Mouse (Mus musculus): ENCODE results near the gene Lexm. TPM values are rescaled to one million over a fixed set of nuclear protein-coding genes. Genes with fewer than 3 reads are reported as not detected.

Lexm gene
- total and polyA plus RNA-seq, 3 experiments, result not detected

GRCm38 (mm10) chr4:106614180-106614797 is 2.8 kb downstream of the Lexm start:
- 50% methylated on average over 7 of the region's 7 CpGs for WGBS
- Histone ChIP-seq H3K4me3 (no peak overlapping the region), H3K27me3 (ENCODE audit: control insufficient read depth, insufficient read depth, low read length) (no peaks in the 10 kb centered on the region), H3K79me2 (replicated peaks; ENCODE audit: control insufficient read depth, insufficient read depth, low read length) (no peaks in the 10 kb centered on the region), H3K36me3 (ENCODE audit: control insufficient read depth, insufficient read depth, low read length) (no peaks in the 10 kb centered on the region), H3K27ac (no peak overlapping the region), H3K9ac (ENCODE audit: low read depth, low read length) (no peak overlapping the region), H3K4me1 (ENCODE audit: control insufficient read depth, insufficient read depth, low read length) (no peaks in the 10 kb centered on the region)
- intact Hi-C loops (cut with DNase I), result loop anchor here (1.0 kb wide), 1 partner anchor 94 kb away; no protein-coding TSS in a partner anchor
- DNase-seq, result peak; percentile 36 to 58
- TF ChIP-seq POLR2A (IDR thresholded peaks at IDR 0.05; ENCODE audit: insufficient read depth, low read depth, low read length) (no peak), CTCF (IDR thresholded peaks at IDR 0.05) (peak; percentile 92)

- DNase-seq, result no peak
- no peaks in the 10 kb centered on the region for H3K27me3 ChIP-seq (ENCODE audit: control insufficient read depth, insufficient read depth, low read length)
- no peaks in the 10 kb centered on the region for H3K4me1 ChIP-seq (ENCODE audit: control insufficient read depth, insufficient read depth, low read length)
- H3K36me3 ChIP-seq (ENCODE audit: control insufficient read depth, insufficient read depth, low read length), result no peaks in the 10 kb centered on the region
- no peak overlapping the region for H3K27ac ChIP-seq
- no peak overlapping the region for H3K9ac ChIP-seq (ENCODE audit: low read depth, low read length)
- 56% methylated on average over 3 of the region's 3 CpGs for WGBS
- no peaks in the 10 kb centered on the region for H3K79me2 ChIP-seq (replicated peaks; ENCODE audit: control insufficient read depth, insufficient read depth, low read length)
- intact Hi-C loops (cut with DNase I), result no loop called here
- H3K4me3 ChIP-seq, result no peak overlapping the region
- no peak for TF ChIP-seq EP300 (IDR thresholded peaks at IDR 0.05; ENCODE audit: insufficient read depth, low read depth, low read length)
- TF ChIP-seq POLR2A (IDR thresholded peaks at IDR 0.05; ENCODE audit: insufficient read depth, low read depth, low read length), result no peak
- TF ChIP-seq CTCF (IDR thresholded peaks at IDR 0.05), result no peak
Observed at GRCm38 (mm10) chr4:106613560-106613959, 3.5 kb downstream of the Lexm start.

- H3K4me3 ChIP-seq, result no peak overlapping the region
- H3K79me2 ChIP-seq (replicated peaks; ENCODE audit: control insufficient read depth, insufficient read depth, low read length), result no peaks in the 10 kb centered on the region
- H3K36me3 ChIP-seq (ENCODE audit: control insufficient read depth, insufficient read depth, low read length), result no peaks in the 10 kb centered on the region
- no peaks in the 10 kb centered on the region for H3K27me3 ChIP-seq (ENCODE audit: control insufficient read depth, insufficient read depth, low read length)
- TF ChIP-seq CTCF (IDR thresholded peaks at IDR 0.05) (no peak), EP300 (IDR thresholded peaks at IDR 0.05; ENCODE audit: insufficient read depth, low read depth, low read length) (no peak), POLR2A (IDR thresholded peaks at IDR 0.05; ENCODE audit: insufficient read depth, low read depth, low read length) (no peak)
- intact Hi-C loops (cut with DNase I), result no loop called here
- no peaks in the 10 kb centered on the region for H3K4me1 ChIP-seq (ENCODE audit: control insufficient read depth, insufficient read depth, low read length)
- DNase-seq, result no peak
- H3K9ac ChIP-seq (ENCODE audit: low read depth, low read length), result no peak overlapping the region
- no peak overlapping the region for H3K27ac ChIP-seq
- WGBS, result 74% methylated on average over 8 of the region's 8 CpGs
Observed at GRCm38 (mm10) chr4:106613105-106613504, 3.9 kb downstream of the Lexm start.

GRCm38 (mm10) chr4:106607905-106608304 is 9.1 kb downstream of the Lexm start:
- Histone ChIP-seq H3K79me2 (replicated peaks; ENCODE audit: control insufficient read depth, insufficient read depth, low read length) (no peaks in the 10 kb centered on the region), H3K9ac (ENCODE audit: low read depth, low read length) (no peak overlapping the region), H3K27ac (no peak overlapping the region), H3K4me1 (ENCODE audit: control insufficient read depth, insufficient read depth, low read length) (no peaks in the 10 kb centered on the region), H3K4me3 (no peak overlapping the region), H3K27me3 (ENCODE audit: control insufficient read depth, insufficient read depth, low read length) (no peaks in the 10 kb centered on the region), H3K36me3 (ENCODE audit: control insufficient read depth, insufficient read depth, low read length) (no peaks in the 10 kb centered on the region)
- 75% methylated on average over 1 of the region's 1 CpGs for WGBS
- TF ChIP-seq EP300 (IDR thresholded peaks at IDR 0.05; ENCODE audit: insufficient read depth, low read depth, low read length), result no peak
- TF ChIP-seq POLR2A (IDR thresholded peaks at IDR 0.05; ENCODE audit: insufficient read depth, low read depth, low read length), result no peak
- TF ChIP-seq CTCF (IDR thresholded peaks at IDR 0.05), result no peak
- no peak for DNase-seq
- intact Hi-C loops (cut with DNase I), result no loop called here

- Histone ChIP-seq H3K79me2 (replicated peaks; ENCODE audit: control insufficient read depth, insufficient read depth, low read length) (no peaks in the 10 kb centered on the region), H3K36me3 (ENCODE audit: control insufficient read depth, insufficient read depth, low read length) (no peaks in the 10 kb centered on the region), H3K27ac (no peak overlapping the region), H3K27me3 (ENCODE audit: control insufficient read depth, insufficient read depth, low read length) (no peaks in the 10 kb centered on the region), H3K9ac (ENCODE audit: low read depth, low read length) (no peak overlapping the region), H3K4me3 (no peak overlapping the region), H3K4me1 (ENCODE audit: control insufficient read depth, insufficient read depth, low read length) (no peaks in the 10 kb centered on the region)
- no peak for TF ChIP-seq EP300 (IDR thresholded peaks at IDR 0.05; ENCODE audit: insufficient read depth, low read depth, low read length)
- no peak for TF ChIP-seq POLR2A (IDR thresholded peaks at IDR 0.05; ENCODE audit: insufficient read depth, low read depth, low read length)
- TF ChIP-seq CTCF (IDR thresholded peaks at IDR 0.05), result no peak
- DNase-seq, result no peak
- 43% methylated on average over 18 of the region's 18 CpGs for WGBS
- intact Hi-C loops (cut with DNase I), result no loop called here
Observed at GRCm38 (mm10) chr4:106606639-106607554, 10.1 kb downstream of the Lexm start.

- no peak for TF ChIP-seq CTCF (IDR thresholded peaks at IDR 0.05)
- no peak for TF ChIP-seq POLR2A (IDR thresholded peaks at IDR 0.05; ENCODE audit: insufficient read depth, low read depth, low read length)
- no peak for TF ChIP-seq EP300 (IDR thresholded peaks at IDR 0.05; ENCODE audit: insufficient read depth, low read depth, low read length)
- Histone ChIP-seq H3K4me1 (ENCODE audit: control insufficient read depth, insufficient read depth, low read length) (no peaks in the 10 kb centered on the region), H3K27ac (no peak overlapping the region), H3K4me3 (no peak overlapping the region), H3K9ac (ENCODE audit: low read depth, low read length) (no peak overlapping the region), H3K36me3 (ENCODE audit: control insufficient read depth, insufficient read depth, low read length) (no peaks in the 10 kb centered on the region), H3K27me3 (ENCODE audit: control insufficient read depth, insufficient read depth, low read length) (no peaks in the 10 kb centered on the region), H3K79me2 (replicated peaks; ENCODE audit: control insufficient read depth, insufficient read depth, low read length) (no peaks in the 10 kb centered on the region)
- DNase-seq, result no peak
- WGBS, result 27% methylated on average over 4 of the region's 4 CpGs
- intact Hi-C loops (cut with DNase I), result no loop called here
Observed at GRCm38 (mm10) chr4:106600770-106601169, 16.3 kb downstream of the Lexm start.
